Mouse (Mus musculus) effector memory CD4-positive, alpha-beta T cell, adult 7 months (primary cell): ENCODE data around the gene Lrig2. TPM values are rescaled to one million over a fixed set of nuclear protein-coding genes. Genes with fewer than 3 reads are reported as not detected.

ENCODE experiments used
- polyA plus RNA-seq: library from polyadenylated mRNA; unstranded; fragments of 100-300 nt; shearing (Covaris generic); gene quantifications from one replicate; pipeline ENCODE4 v1.2.1, GENCODE M21; 2017

Lrig2 gene
- 20.0 TPM for polyA plus RNA-seq

DNA sequence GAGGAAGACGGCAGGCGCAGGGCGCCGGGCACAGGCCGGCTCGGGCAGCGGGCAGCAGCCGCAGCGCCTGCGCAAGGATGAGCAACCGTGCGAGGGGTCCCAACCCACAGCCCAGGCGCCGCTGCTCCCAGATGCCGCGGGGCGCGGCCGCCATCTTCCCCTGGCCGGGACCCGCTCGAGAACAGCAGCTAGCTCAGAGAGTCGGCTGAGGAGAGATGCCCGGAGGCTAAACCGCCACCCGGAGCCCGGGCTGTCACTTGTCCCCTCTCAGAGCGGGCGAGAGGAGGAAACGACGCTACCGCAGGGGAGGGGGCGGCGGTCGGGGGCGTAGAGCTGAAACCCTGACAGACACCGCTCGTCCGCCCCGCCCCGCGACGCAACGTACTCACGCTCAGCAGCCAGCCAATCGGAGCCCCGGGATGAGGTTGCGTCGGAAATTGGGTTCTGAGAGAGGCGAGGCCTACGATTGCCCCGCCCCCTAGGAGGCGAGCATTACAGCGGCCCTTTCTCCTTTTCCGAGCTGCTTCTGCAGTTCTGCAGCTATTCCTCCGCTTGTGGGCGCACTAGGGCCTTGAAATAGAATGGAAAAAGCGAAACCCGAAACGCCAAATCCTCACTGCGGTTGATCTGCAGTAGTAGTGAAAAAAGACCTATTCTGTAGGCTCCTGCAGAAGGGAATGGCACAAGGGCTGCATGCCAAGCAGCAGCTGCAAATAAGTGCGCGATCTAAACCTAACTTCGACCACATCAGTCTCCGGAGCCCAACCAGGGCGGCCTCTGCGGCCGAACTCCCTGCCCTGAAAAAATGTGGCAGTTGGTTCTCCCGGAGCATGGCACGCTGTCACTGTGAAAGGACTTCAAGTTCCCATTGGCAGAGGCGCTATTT lies at the start of gene Lrig2:
Gene Lrig2 (minus strand): TSS at position 381 of the 886 bp plus-strand sequence.

Other genes starting within 250 kb of the Lrig2 start
- gene Slc16a1, start 126.8 kb upstream of the Lrig2 start, polyA plus RNA-seq = 45.4 TPM